Mouse (Mus musculus) granulocyte monocyte progenitor cell, adult 5-6 weeks (primary cell): ENCODE results near the gene Mcm7. TPM values are rescaled to one million over a fixed set of nuclear protein-coding genes. Genes with fewer than 3 reads are reported as not detected.
"Not testable (repeated sequence)": the region's sequence is repeated elsewhere in the genome, so short reads cannot be mapped to it uniquely, and the experiment has no call there.

Experiments
- ATAC-seq: replicated peaks from 2 replicates; pipeline ENCODE4 v1.8.0; 2016; ENCODE audit warnings: mild to moderate bottlenecking, moderate TSS enrichment, inconsistent platforms; ENCODE audit not compliant: poor library complexity, severe bottlenecking
- total RNA-seq, 2 experiments: library from RNA; stranded (forward) in 1 of 2; stranded (reverse) in 1 of 2; fragments of 200-712, 200-1000 nt in 1 of 2; fragments of >200 nt in 1 of 2; fragmentation: Nextera tagmentation in 1 of 2; gene quantifications; 2 replicates each; pipeline ENCODE4 v1.2.3; 2014 to 2017

The Mcm7 gene
- total RNA-seq (2014; fragmentation: Nextera tagmentation): 291 and 311 TPM in 2 replicates
- 490 and 580 TPM in 2 replicates for total RNA-seq (2017)

GRCm38 (mm10) chr5:138171695-138172491 lies at the start of gene Mcm7, which contains the start of gene Ap4m1:
Gene Mcm7 (minus strand): TSS chr5:138172422.
Gene Ap4m1 (plus strand): TSS chr5:138172002.
- ATAC-seq: peak; percentile 69

GRCm38 (mm10) chr5:138219864-138220263 lies 47.6 kb upstream of the Mcm7 start:
- no peak for ATAC-seq

- ATAC-seq: not testable (repeated sequence)
Measured at GRCm38 (mm10) chr5:138216632-138217031, 44.4 kb upstream of the Mcm7 start.

- no peak for ATAC-seq
Measured at GRCm38 (mm10) chr5:138207873-138208272, 35.7 kb upstream of the Mcm7 start.

- ATAC-seq: peak; percentile 59
Measured at GRCm38 (mm10) chr5:138207253-138207652, 35.0 kb upstream of the Mcm7 start.

- ATAC-seq: no peak
Measured at GRCm38 (mm10) chr5:138202086-138202485, 29.9 kb upstream of the Mcm7 start.

- no peak for ATAC-seq
Measured at GRCm38 (mm10) chr5:138199576-138199975, 27.4 kb upstream of the Mcm7 start.

- ATAC-seq: peak; percentile 69
Measured at GRCm38 (mm10) chr5:138195463-138195862, 23.2 kb upstream of the Mcm7 start.

- peak; percentile 31 for ATAC-seq
Measured at GRCm38 (mm10) chr5:138194755-138195345, 22.6 kb upstream of the Mcm7 start.

GRCm38 (mm10) chr5:138193771-138194727 lies 21.8 kb upstream of the Mcm7 start, which contains the start of gene Mblac1:
Gene Mblac1 (plus strand): TSS chr5:138194314.
- peak; percentile 71 for ATAC-seq

- ATAC-seq: peak; percentile 72
Measured at GRCm38 (mm10) chr5:138187661-138188306, 15.6 kb upstream of the Mcm7 start.

GRCm38 (mm10) chr5:138186950-138187638 lies 14.9 kb upstream of the Mcm7 start, which contains the start of the genes Taf6 and Cnpy4:
Gene Taf6 (minus strand): TSS chr5:138187451.
Gene Cnpy4 (plus strand): TSS chr5:138187485.
- ATAC-seq: peak; percentile 71

- ATAC-seq: peak; percentile 13
Measured at GRCm38 (mm10) chr5:138173217-138173616, 995 bp upstream of the Mcm7 start.

- ATAC-seq: peak; percentile 64
Measured at GRCm38 (mm10) chr5:138170936-138171561, 1.2 kb downstream of the Mcm7 start.

- ATAC-seq: no peak
Measured at GRCm38 (mm10) chr5:138165594-138165993, 6.6 kb downstream of the Mcm7 start.

- no peak for ATAC-seq
Measured at GRCm38 (mm10) chr5:138163610-138164009, 8.6 kb downstream of the Mcm7 start.

GRCm38 (mm10) chr5:138163046-138163445 lies 9.2 kb downstream of the Mcm7 start:
- no peak for ATAC-seq

- peak; percentile 95 for ATAC-seq
Measured at GRCm38 (mm10) chr5:138160842-138161665, 11.2 kb downstream of the Mcm7 start, which contains the start of gene Cops6. Gene Cops6 (plus strand): TSS chr5:138161071.
